In genomic region chr4:41712421-41713196, GRCm38 (mm10) we compare ENCODE assay signal across 9 mouse cellular contexts. TPM values are rescaled to one million over a fixed set of nuclear protein-coding genes. Genes with fewer than 3 reads are reported as not detected.
DNase-seq lines count a peak whose midpoint lies in the region; ATAC-seq and TF ChIP-seq lines count a peak whose summit lies in the region.
"Had no signal": no experiment of that assay in that cellular context is flagged by ENCODE, and none has a peak within 500 bp of the region (broad histone marks: within the 10 kb centered on the region; RNA-seq: fewer than 3 reads in every experiment).

No protein-coding gene starts in this region.

- DNase-seq in ovary, postnatal 36 days (ENCODE audit: low spot score) = peak; percentile 12
- DNase-seq in ovary, adult 18-20 months (ENCODE audit: low spot score) = no peak
- no peak for DNase-seq in liver, embryonic 11.5 days (ENCODE audit: low spot score)
- no peak for DNase-seq in stomach, postnatal 0 days (ENCODE audit: low spot score)
- no peak for DNase-seq in layer of hippocampus, postnatal 14 days (ENCODE audit: low spot score in 2 of 2)
- no peak for DNase-seq in frontal cortex, adult 2 months (ENCODE audit: extremely low spot score in 1 of 2, low spot score in 1 of 2)

- peak overlapping the region; percentile 91 for H3K9ac ChIP-seq in forebrain, embryonic 13.5 days
- peak overlapping the region; percentile 72 for H3K9ac ChIP-seq in hindbrain, embryonic 15.5 days
- H3K9ac ChIP-seq in liver, embryonic 11.5 days (ENCODE audit: low read depth, low read length) = peak overlapping the region; percentile 81
- H3K9ac ChIP-seq in stomach, postnatal 0 days (ENCODE audit: low read length) = peak overlapping the region; percentile 85

- no peak for TF ChIP-seq CTCF in stomach, postnatal 0 days (IDR thresholded peaks at IDR 0.05; ENCODE audit: low read depth)

- no peaks in the 10 kb centered on the region for H3K27me3 ChIP-seq in forebrain, embryonic 13.5 days
- H3K27me3 ChIP-seq in hindbrain, embryonic 15.5 days = no peaks in the 10 kb centered on the region
- no peaks in the 10 kb centered on the region; the same call in 1 of the 2 replicates for H3K27me3 ChIP-seq in liver, embryonic 11.5 days (replicated peaks; ENCODE audit: control insufficient read depth, insufficient read depth, low read length)
- no peaks in the 10 kb centered on the region for H3K27me3 ChIP-seq in stomach, postnatal 0 days (ENCODE audit: control insufficient read depth, insufficient read depth, low read length)

- peaks cover 42% of the 10 kb centered on the region for H3K4me1 ChIP-seq in forebrain, embryonic 13.5 days
- H3K4me1 ChIP-seq in hindbrain, embryonic 15.5 days (replicated peaks) = peaks cover 42% of the 10 kb centered on the region
- peaks cover 10% of the 10 kb centered on the region for H3K4me1 ChIP-seq in liver, embryonic 11.5 days (replicated peaks; ENCODE audit: control insufficient read depth, insufficient read depth, low read length)
- H3K4me1 ChIP-seq in stomach, postnatal 0 days (replicated peaks; ENCODE audit: control insufficient read depth, insufficient read depth) = peaks cover 8% of the 10 kb centered on the region

- 48% methylated on average over 31 of the region's 31 CpGs for WGBS in forebrain, embryonic 13.5 days
- WGBS in hindbrain, embryonic 15.5 days = 43% methylated on average over 31 of the region's 31 CpGs
- 43% methylated on average over 31 of the region's 31 CpGs for WGBS in liver, embryonic 11.5 days
- 33% methylated on average over 31 of the region's 31 CpGs for WGBS in stomach, postnatal 0 days

- H3K9me3 ChIP-seq in forebrain, embryonic 13.5 days (replicated peaks) = no peaks in the 10 kb centered on the region
- no peaks in the 10 kb centered on the region for H3K9me3 ChIP-seq in hindbrain, embryonic 15.5 days
- H3K9me3 ChIP-seq in liver, embryonic 11.5 days (ENCODE audit: control insufficient read depth, low read length) = no peaks in the 10 kb centered on the region
- no peaks in the 10 kb centered on the region for H3K9me3 ChIP-seq in stomach, postnatal 0 days (ENCODE audit: control insufficient read depth, low read length)

- peak overlapping the region; percentile 22 for H3K27ac ChIP-seq in forebrain, embryonic 13.5 days
- peak overlapping the region; percentile 81; the same call in 1 of the 2 replicates for H3K27ac ChIP-seq in hindbrain, embryonic 15.5 days (replicated peaks)
- no peak overlapping the region; the same call in 1 of the 2 replicates for H3K27ac ChIP-seq in liver, embryonic 11.5 days (ENCODE audit: low read depth, low read length)
- H3K27ac ChIP-seq in stomach, postnatal 0 days (replicated peaks) = peak overlapping the region; percentile 26

- no peak for TF ChIP-seq EP300 in stomach, postnatal 0 days (optimal IDR thresholded peaks at IDR 0.05)

- peak; percentile 14 for ATAC-seq in forebrain, embryonic 13.5 days
- ATAC-seq in hindbrain, embryonic 15.5 days (ENCODE audit: low FRiP score, low read depth) = peak; percentile 13; the same call in 1 of the 2 replicates
- peak; percentile 11; the same call in 1 of the 2 replicates for ATAC-seq in liver, embryonic 11.5 days (replicated peaks; ENCODE audit: low FRiP score)
- no peak; the same call in 1 of the 2 replicates for ATAC-seq in stomach, postnatal 0 days (ENCODE audit: low FRiP score, low TSS enrichment)

- peaks cover 38% of the 10 kb centered on the region for H3K36me3 ChIP-seq in forebrain, embryonic 13.5 days (ENCODE audit: poor library complexity, severe bottlenecking)
- H3K36me3 ChIP-seq in hindbrain, embryonic 15.5 days = peaks cover 7% of the 10 kb centered on the region; the same call in 1 of the 2 replicates
- no peaks in the 10 kb centered on the region for H3K36me3 ChIP-seq in liver, embryonic 11.5 days (ENCODE audit: control insufficient read depth, insufficient read depth, low read length)
- peaks cover 3% of the 10 kb centered on the region for H3K36me3 ChIP-seq in stomach, postnatal 0 days (ENCODE audit: control insufficient read depth, insufficient read depth, low read length)

- H3K4me3 ChIP-seq in forebrain, embryonic 13.5 days = peak overlapping the region; percentile 83
- peak overlapping the region; percentile 61 for H3K4me3 ChIP-seq in hindbrain, embryonic 15.5 days
- H3K4me3 ChIP-seq in liver, embryonic 11.5 days (ENCODE audit: low read depth, low read length) = peak overlapping the region; percentile 58
- H3K4me3 ChIP-seq in stomach, postnatal 0 days (ENCODE audit: low read depth, low read length) = peak overlapping the region; percentile 64

- peak overlapping the region; percentile 74 for H3K4me2 ChIP-seq in forebrain, embryonic 13.5 days
- H3K4me2 ChIP-seq in hindbrain, embryonic 15.5 days = peak overlapping the region; percentile 83
- H3K4me2 ChIP-seq in liver, embryonic 11.5 days = peak overlapping the region; percentile 72
- peak overlapping the region; percentile 86 for H3K4me2 ChIP-seq in stomach, postnatal 0 days (replicated peaks; ENCODE audit: low read depth)

RNA-seq across cellular contexts. Expression of gene Rpp25l, which starts 0.7 kb away (rescaled TPM):
- 80.7 and 83.8 TPM in 2 replicates for polyA plus RNA-seq in forebrain, embryonic 13.5 days (2015; fragmentation: Nextera tagmentation; extraction: Ambion mirVana)
- 58.7 and 58.8 TPM in 2 replicates for polyA plus RNA-seq in hindbrain, embryonic 15.5 days (2015; fragmentation: Nextera tagmentation; extraction: Ambion mirVana)
- 67.8 and 71.2 TPM in 2 replicates for polyA plus RNA-seq in liver, embryonic 11.5 days (2014; fragmentation: Nextera tagmentation; extraction: Ambion mirVana)
- polyA plus RNA-seq in stomach, postnatal 0 days (2015; fragmentation: Nextera tagmentation; extraction: Ambion mirVana) = 38.0 and 40.2 TPM in 2 replicates
- total RNA-seq in layer of hippocampus, postnatal 14 days (2021) = 10 to 100 TPM; 26.7 to 31.1 TPM
- 30.7 and 32.5 TPM in 2 replicates for polyA plus RNA-seq in frontal cortex, adult 2 months (2012; rRNA removed)

RNA-seq across cellular contexts. Expression of gene Dctn3, which starts 10.4 kb away (rescaled TPM):
- polyA plus RNA-seq in forebrain, embryonic 13.5 days (2015; fragmentation: Nextera tagmentation; extraction: Ambion mirVana) = 259 and 262 TPM in 2 replicates
- polyA plus RNA-seq in hindbrain, embryonic 15.5 days (2015; fragmentation: Nextera tagmentation; extraction: Ambion mirVana) = 298 and 299 TPM in 2 replicates
- polyA plus RNA-seq in liver, embryonic 11.5 days (2014; fragmentation: Nextera tagmentation; extraction: Ambion mirVana) = 107 and 118 TPM in 2 replicates
- 129 TPM in 2 replicates for polyA plus RNA-seq in stomach, postnatal 0 days (2015; fragmentation: Nextera tagmentation; extraction: Ambion mirVana)
- 100 to 1,000 TPM; 161 to 163 TPM for total RNA-seq in layer of hippocampus, postnatal 14 days (2021)
- 189 and 190 TPM in 2 replicates for polyA plus RNA-seq in frontal cortex, adult 2 months (2012; rRNA removed)

RNA-seq across cellular contexts. Expression of gene Il11ra1, which starts 12.8 kb away (rescaled TPM):
- polyA plus RNA-seq in forebrain, embryonic 13.5 days (2015; fragmentation: Nextera tagmentation; extraction: Ambion mirVana) = 28.1 and 30.7 TPM in 2 replicates
- 39.4 and 41.6 TPM in 2 replicates for polyA plus RNA-seq in hindbrain, embryonic 15.5 days (2015; fragmentation: Nextera tagmentation; extraction: Ambion mirVana)
- polyA plus RNA-seq in liver, embryonic 11.5 days (2014; fragmentation: Nextera tagmentation; extraction: Ambion mirVana) = 66.8 and 72.9 TPM in 2 replicates
- 73.7 and 80.0 TPM in 2 replicates for polyA plus RNA-seq in stomach, postnatal 0 days (2015; fragmentation: Nextera tagmentation; extraction: Ambion mirVana)
- 10 to 100 TPM; 26.8 to 29.2 TPM for total RNA-seq in layer of hippocampus, postnatal 14 days (2021)
- polyA plus RNA-seq in frontal cortex, adult 2 months (2012; rRNA removed) = 37.0 and 38.1 TPM in 2 replicates

RNA-seq across cellular contexts. Expression of gene Cntfr, which starts 15.7 kb away (rescaled TPM):
- polyA plus RNA-seq in forebrain, embryonic 13.5 days (2015; fragmentation: Nextera tagmentation; extraction: Ambion mirVana) = 21.1 and 21.8 TPM in 2 replicates
- polyA plus RNA-seq in hindbrain, embryonic 15.5 days (2015; fragmentation: Nextera tagmentation; extraction: Ambion mirVana) = 29.1 and 33.0 TPM in 2 replicates
- 5.2 and 6.0 TPM in 2 replicates for polyA plus RNA-seq in liver, embryonic 11.5 days (2014; fragmentation: Nextera tagmentation; extraction: Ambion mirVana)
- 4.3 and 5.9 TPM in 2 replicates for polyA plus RNA-seq in stomach, postnatal 0 days (2015; fragmentation: Nextera tagmentation; extraction: Ambion mirVana)
- 10 to 100 TPM; 84.4 to 89.5 TPM for total RNA-seq in layer of hippocampus, postnatal 14 days (2021)
- polyA plus RNA-seq in frontal cortex, adult 2 months (2012; rRNA removed) = 79.4 and 92.6 TPM in 2 replicates
- total RNA-seq: neutrophil, adult 5-6 weeks had no signal

RNA-seq across cellular contexts. Expression of gene Arid3c, which starts 18.3 kb away (rescaled TPM):
- 0.26 TPM in 2 replicates for polyA plus RNA-seq in forebrain, embryonic 13.5 days (2015; fragmentation: Nextera tagmentation; extraction: Ambion mirVana)
- 0.86 and 1.1 TPM in 2 replicates for polyA plus RNA-seq in hindbrain, embryonic 15.5 days (2015; fragmentation: Nextera tagmentation; extraction: Ambion mirVana)
- not detected in 2 replicates for polyA plus RNA-seq in liver, embryonic 11.5 days (2014; fragmentation: Nextera tagmentation; extraction: Ambion mirVana)
- 0.05 and 0.07 TPM in 2 replicates for polyA plus RNA-seq in stomach, postnatal 0 days (2015; fragmentation: Nextera tagmentation; extraction: Ambion mirVana)
- not detected for total RNA-seq in layer of hippocampus, postnatal 14 days (2021)
- 0.12 and 0.17 TPM in 2 replicates for polyA plus RNA-seq in frontal cortex, adult 2 months (2012; rRNA removed)
- total RNA-seq: neutrophil, adult 5-6 weeks had no signal
